Mouse (Mus musculus): ENCODE data around the gene Cpm. TPM values are rescaled to one million over a fixed set of nuclear protein-coding genes. Genes with fewer than 3 reads are reported as not detected.

Cpm gene
- total RNA-seq, 2 experiments from 2014 or later = 2.3 to 2.4 TPM

DNA sequence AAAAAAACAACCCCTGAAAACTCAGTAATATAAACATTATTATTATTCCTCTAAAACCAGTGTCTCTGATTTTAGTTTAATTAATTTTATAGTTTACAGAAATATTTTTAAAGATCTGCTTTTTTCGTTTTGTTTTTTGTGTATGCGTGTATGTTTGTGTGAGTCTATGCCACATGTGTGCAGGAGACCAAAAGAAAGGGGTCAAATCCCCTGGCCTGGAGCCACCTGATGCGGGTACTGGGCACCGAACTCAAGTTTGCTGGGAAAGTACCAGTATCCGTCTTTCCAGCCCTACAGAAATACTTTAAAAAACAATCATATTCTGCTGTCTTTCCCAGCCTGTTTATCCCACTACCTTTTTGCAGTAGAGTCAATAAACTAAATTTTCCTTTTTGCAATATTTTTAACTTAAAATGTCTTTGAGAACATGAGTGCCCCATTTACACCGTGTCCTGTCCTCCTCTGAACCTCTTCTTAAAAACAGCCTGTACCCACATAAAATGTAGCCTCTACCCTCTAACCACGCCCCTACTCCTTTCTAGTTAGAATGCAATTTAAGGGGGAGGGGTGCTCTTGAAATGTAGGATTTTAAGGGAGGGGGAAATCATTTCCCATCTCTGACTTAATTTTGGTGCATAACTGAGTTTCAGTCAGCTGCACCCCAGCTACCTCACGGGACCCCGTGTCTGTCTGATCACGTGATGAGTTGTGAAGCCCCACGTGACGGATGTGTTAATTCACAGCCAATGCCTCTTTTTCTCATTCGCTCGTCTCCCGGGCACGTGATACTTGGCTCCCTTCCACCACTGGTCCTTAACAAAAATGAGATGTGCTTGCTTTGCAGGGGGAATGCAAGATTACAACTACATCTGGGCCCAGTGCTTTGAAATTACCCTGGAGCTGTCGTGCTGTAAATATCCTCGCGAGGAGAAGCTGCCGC is 46.1 kb downstream of the Cpm start:
- peak; percentile 36 for DNase-seq

DNA sequence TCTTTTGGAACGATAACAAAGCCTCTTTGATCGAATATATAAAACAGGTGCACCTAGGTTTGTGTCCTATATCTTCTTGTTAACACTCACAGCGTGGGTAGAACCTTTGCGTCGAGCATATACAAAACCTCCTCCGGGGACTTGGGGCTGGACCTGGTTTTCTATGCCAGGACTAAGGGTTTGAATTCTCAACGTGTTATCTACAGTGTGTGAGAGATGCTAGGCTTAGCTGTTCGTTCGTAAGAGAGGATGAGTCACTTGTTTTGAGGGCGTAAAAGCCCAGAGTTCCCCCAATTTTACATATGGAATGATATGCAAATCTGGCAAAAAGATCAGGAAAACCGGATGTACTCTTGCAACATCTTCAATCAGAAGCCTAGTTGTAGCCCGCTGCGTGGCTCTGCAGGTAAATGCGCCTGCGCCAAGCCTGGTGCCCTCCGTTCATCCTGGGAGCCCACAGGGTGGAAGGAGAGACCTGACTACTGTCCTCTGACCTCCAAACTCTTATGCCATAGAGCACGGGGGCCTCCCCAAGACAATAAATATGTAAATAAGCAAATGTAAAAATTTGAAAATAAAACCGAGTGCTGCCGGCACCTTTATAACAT is 46.8 kb downstream of the Cpm start:
- no peak for DNase-seq

DNA sequence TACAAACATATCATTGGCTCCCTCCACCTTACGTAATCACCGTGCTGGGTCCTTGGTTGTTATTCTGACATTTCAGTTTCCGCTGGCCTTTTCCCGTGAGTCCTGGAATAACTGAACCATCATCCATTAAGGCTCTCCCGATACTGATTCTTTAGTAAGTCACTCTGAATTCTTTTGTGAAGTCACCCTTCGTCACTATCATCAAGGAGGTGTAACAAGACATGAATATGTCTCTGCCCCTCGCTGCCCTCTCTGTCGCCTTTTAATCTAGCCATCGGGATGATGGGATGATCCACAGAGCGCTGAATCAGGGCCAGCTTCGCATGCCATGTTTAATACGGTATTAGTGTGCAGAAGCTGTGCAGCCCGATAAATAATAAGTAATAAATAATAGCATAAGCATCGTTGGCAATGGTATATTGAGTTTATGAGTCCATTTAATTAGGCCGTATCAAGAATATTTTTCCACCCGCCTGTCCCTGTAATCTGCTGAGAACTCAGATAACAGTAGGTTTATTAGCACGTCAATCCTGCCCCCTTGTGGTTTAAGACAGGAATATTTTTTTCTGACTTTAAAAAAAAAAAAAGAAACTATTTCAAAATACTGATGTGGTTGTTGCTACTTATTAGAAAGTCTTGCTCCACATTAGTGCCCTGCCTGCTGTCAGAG is 47.5 kb downstream of the Cpm start:
- DNase-seq = no peak

DNA sequence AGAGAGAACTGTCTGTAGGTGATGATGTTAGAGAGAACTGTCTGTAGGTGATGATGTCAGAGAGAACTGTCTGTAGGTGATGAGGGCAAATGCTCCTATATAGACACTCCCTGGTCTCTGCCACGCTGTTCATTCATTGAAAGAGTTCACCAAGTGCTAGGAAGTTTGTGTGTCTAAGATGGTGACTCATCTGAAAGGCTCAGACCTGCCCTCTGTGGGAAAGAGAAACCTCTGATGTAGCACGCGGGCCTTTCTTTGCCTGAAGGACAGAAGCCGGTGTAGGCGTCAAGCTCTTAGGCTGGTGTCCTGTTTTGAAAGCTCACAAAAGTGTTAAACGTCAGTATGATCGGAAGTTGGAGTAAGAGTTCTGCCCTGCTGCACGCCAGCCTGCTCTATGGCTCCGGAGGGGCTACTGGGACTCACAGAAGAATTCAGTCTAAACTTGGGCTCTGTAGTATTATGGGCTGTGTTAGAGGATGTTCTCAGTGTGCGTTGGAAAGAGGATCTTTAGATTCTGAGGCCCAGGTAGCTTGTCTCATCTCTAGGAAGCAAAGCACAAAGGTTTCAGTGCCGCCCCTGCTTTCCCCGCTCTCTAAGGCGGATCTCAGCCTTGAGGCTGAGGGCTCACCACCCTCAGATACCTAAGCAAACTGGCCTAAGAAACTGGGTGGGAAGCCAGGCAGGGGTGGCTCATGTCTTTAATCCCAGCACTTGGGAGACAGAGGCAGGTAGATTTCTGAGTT is 48.4 kb downstream of the Cpm start:
- no peak for DNase-seq

DNA sequence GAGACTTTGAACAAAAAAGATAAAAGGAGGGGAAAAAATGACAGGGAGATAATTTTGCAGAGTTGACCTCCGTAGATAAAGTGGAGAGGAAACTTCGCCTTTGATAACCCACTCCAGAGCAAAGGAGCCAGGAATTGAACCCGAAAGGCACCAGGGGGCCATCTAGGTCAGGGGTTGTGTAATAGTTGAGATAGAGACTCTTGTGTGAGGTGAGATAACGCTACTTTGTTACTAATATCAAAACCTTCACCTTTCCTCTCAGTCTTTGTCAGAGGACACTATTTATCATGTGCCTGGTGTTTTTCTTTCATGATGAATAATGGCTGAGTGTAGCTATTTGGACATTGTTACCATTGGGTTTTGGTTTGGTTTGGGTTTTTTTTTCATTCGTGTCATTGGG is 49.1 kb downstream of the Cpm start:
- DNase-seq = no peak

DNA sequence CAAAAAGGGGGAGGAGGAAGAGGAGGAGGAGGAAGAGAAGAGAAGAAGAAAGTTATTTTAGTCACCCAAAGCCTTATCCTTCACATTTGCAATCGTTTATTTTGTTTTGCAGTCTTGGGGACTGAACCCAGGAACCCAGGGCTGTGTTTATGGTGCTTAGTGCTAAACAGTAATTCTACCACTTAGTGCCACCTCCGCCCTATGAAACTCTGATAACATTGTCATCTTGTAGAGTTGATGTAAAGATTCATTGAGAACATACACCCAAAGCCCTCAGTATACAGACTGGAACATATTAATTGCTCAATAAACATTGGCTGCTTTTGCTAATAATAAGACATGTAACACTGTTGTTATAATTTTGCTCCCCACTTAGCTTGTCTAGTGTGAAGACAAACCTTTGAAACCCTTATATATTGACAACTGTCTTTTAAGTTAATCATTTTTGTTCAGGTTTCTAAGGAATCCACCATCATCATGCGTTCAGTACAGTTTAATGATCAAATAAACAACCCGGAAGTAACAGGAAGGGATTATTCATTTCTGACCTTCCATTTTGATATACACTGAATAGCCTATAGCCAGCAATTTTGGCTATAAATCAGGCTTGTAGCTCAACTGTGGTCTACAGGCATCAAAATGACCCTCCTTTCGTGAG is 49.9 kb downstream of the Cpm start:
- no peak for DNase-seq

DNA sequence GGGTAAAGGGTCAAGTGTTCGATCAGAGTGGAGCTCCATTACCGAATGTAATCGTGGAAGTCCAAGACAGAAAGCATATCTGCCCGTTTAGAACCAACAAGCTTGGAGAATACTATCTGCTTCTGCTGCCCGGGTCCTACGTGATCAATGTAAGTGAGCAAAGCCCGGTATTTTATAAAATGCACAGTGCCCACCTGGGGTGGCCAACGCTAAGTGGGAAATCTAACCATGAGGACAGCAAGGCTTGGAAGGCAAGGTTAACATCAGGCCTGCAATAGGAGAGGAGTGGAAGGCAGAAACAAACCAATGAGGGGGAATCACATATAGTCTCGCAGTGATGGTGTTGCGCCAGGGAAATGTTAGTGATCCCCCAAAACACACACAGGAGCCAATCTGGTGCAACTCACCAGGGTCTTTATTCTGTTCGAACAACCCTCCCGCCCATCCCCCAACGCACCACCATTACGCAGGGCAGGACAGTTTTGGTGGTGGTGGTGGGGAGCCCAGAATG is 50.7 kb downstream of the Cpm start:
- no peak for DNase-seq

DNA sequence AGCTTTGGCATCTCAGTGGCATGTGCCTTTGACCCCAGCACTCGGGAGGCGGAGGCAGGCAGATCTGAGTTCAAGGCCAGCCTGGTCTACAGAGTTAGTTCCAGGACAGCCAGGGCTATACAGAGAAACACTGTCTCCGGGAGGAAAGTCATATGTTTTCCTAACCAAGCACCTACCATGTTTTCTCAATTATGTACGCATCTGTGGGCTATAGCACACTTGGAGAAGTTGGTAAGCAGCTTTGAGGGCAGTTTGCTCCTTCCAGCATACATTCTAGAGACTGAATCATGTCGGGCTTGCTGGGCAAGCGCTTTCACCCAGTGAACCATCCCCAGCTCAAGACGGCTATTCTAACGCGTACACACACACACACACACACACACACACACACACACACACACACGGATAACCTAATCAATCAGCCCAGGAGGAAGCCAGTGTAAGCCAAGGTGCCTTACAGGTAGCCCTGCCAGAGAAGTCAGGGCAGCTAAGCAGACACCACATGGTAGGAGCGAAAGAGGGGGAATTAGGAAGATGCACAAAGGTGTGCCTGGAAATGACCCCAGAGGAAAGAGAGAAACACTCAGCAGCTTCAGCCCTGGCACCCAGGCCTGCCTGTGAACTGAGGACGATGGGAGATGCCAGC is 51.7 kb downstream of the Cpm start:
- DNase-seq = no peak

DNA sequence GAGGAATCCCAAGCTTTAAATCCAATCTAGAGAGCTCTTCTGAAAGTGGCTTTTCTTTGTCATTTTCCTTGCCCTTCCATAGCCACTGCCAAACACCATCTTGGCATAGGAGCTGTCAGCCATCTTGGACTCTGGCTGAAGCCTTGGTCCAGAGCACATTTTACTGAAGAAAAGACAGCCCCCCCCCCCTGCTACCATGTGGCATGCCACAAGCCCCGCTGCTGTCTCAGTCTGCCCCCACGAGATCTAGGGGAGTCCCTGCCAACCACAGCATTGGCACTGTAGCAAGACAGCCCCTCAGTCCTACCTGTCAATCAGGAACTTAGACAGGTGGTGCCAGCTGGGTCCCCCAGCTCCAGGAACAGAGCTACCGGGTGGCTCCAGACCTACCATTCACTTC is 52.2 kb downstream of the Cpm start:
- DNase-seq = no peak

DNA sequence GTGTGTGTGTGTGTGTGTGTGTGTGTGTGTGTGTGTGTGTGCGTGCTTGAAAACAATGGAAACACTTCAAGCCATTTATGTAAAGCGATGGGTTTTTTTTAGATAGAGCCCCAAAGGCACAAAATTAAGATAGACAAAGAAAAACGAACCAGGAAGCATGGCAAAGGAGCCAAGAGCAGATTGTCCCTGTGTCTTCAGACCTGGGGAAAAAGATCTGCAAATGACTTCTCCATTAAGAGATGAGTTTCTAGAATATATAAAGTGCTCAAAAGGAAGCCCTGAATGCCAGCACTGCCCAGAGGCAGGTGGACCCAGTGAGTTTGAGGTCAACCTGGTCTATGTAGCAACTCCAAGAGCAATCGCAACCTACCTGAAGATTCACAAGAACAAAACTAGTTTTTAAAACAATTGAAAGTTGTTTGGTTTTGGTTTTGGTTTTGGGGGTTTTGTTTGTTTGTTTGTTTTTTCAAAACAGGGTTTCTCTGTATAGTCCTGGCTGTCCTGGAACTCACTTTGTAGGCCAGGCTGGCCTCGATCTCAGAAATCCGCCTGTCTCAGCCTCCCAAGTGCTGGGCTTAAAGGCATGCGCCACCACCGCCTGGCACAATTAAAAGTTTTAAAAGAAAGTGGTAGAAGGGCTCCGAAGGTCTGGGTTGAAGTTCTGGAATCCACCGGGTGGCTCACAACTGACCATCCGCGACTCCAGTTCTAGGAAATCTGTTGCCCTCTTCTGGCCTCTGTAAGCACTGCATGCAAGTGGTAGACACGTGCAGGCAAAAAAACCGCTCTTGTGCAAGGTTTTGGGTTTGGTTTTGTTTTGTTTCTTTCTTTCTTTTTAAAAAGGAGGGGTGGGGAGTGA is 52.9 kb downstream of the Cpm start:
- no peak for DNase-seq

DNA sequence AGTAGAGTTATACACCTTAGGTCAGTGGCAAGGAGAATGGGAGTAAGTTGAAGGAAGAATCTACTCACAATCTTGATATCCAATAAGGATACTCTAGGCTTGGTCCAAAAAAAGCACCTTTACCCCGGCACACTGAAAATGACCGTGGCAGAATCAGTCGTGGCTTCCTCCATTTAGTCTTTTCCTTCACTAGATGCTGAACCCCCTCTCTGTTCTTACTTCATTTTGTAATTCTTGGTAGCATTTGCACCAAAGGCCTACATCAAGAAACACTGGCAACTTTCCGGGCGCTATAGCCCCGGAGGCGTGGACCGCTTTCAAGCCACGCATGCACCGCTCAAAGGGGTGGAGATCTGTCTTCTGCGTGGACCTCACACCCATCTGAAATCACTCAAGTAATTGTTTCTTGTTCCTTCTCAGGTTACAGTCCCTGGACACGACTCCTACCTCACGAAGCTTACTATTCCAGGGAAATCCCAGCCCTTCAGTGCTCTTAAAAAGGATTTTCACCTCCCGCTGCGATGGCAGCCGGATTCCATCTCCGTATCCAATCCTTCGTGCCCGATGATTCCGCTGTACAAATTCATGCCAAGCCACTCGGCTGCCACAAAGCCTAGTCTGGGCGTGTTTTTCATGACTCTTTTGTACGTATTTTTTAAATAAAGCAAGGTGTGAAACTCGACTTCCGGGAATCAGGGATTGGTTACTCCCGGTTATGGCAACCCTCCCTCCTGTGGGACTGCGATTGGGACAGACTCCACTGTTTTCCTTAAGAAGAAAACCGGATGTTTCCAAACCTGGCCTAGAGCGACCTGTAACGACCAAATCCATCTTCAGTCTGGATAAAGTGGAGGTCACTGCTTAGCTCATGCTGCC is 53.8 kb downstream of the Cpm start:
- DNase-seq = no peak

DNA sequence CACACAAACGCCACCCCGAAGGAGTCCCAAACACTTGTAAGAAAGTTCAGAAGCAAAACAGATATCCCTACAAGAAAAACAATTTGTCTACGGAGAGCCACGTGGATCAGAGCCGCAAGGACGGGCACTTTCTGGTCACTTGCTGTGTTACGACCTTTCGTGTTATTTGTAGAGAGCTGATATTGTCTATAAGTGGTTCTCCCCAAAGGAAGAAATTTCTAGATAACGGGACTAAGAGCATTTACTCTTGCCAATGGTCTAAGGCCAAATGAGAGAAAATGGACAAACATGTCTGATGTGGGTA is 54.4 kb downstream of the Cpm start:
- no peak for DNase-seq

DNA sequence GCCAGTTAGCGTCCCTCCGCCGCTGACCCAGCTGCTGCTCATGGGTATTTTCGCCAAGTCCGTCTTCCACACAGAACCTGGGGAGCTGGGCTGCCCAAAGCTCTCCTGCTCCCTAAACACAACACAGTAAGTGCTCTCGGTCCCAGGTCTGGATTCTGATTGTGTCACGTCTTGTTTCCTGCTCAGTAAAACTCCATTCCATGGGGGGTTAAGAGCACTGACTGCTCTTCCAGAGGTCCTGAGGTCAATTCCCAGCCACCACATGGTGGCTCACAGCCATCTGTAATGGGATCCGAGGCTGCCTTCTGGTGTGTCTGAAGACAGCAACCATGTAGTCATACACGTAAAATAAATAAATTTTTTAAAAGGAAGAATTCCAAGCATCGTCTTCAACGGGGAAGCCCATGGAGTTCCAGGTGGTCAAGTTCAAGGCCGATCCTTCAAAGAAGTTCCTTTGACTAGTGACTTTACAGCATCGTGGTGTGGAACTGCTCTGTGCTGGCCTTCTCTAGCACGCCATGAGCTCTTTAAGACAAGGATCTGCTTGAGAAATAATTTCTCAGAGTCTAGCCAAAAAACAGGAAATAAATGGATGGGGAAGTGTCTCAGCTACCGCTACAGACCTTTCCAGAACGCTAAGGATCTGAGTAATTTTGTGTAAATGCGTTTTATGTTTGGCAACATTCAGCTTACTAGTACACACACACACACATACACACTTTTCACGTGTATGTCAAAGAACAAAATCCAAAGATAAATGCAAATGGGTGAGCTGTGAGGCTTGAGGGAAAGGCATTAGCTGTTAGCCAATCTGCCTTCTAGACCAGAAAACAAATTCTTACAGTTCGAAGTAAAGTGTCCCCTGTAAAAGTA is 55.2 kb downstream of the Cpm start:
- DNase-seq = no peak

DNA sequence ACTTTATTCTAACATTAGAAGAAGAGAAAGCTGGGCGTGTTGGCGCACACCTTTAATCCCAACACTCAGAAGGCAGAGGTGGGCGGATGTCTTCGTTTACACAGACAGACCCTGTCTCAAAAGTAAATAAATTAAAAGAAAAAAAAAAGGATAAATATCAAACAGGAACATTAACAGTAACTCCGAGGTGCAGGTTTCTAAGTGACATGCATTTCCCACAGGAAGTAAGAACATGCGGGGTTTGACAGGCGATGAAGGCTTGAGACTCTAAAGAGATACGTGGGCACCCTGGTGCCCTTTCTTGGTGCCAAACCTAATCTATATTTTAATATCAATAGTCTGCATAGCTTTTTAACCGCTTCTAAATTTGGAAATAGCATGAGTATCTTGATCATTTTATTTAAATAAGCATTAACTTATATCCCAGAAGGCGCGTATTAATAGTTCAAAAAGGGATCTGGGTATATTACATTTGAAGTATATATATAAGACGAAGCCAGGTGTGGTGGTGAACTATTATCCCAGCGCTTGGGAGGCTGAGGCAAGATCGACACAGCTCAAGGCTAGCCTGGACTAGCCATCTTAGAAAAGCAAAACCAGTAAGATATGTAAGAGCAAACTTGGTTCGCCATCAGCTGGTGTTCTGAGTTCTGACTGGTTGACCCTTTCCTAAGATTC is 56.0 kb downstream of the Cpm start:
- DNase-seq = no peak

DNA sequence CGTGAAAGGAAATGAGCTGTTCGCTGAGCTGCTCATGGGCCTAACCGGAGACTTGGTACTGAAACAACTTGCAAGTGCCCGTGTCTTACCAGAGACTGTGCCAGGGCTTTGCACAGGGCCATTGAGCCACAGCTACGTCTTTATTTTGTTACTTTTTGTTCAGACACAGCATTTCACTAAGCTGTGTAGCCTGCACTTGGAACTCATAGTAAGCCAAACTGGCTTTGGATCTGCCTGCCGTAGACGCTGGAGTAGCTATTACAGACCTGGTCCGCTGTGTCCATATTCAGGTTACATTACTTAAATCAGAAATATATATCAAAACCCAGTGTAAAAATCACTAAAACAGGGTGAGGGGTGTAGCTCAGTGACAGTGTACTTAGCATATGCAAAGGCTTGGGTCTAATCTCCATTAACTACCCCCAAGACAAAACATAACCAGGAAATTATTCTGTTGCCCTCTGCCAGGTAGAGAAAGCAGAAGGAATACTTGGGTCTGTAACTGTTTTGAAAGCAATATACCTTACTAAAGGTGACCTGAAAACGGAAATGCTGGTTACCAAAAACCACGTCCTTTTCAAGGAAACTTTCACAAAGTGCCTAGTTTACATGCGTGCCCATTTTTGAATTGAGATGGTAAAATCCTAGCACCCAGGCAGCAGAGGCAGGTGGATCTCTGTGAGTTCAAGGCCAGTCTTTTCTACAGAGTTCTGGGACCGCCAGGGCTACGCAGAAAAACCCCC is 56.7 kb downstream of the Cpm start:
- DNase-seq = no peak

DNA sequence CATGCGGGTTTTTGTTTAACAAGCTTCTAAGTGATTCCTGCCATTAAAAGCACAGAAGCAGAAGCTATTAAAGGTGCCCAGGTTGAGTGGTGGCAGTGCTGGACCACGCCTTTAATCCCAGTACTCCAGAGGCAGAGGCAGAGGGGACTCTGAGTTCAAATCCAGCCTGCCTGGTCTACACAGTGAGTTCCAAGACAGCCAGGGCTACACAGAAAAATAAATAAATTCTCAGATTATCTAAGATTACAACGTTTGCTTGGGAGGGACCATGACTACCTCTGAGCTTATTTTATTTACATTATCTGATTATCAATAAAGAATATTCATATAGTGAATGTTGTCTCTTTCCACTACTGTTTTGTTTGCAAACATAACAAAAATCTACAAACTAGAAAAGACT is 57.7 kb downstream of the Cpm start:
- DNase-seq = no peak

DNA sequence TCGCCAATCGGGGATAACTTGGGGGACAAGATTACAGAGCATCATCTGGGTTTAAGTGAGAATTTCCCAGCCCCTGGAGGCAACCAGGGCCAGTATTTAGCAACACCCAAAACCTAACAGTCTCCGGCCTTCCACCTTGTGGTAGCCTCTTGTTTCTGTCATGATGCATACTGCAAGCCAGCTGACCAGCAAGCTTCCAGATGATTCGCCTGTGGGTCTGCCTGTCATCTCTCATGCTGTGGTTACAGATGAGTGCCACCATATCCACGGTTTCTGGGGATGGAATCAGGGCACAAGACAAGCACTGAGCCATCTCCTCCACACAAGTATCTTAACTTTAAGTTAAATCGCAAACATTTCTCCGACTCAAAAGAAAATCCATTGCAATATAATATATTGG is 58.3 kb downstream of the Cpm start:
- DNase-seq = no peak

Measured in gastrocnemius, postnatal 25 days (tissue).